Mouse (Mus musculus) urinary bladder, postnatal 14 days (tissue): ENCODE data around the gene Kmt2e.

ENCODE experiments used
- DNase-seq: peaks from one replicate; pipeline ENCODE4 v3.0.0; 2021; ENCODE audit warnings: low spot score

Kmt2e gene

GRCm38 (mm10) chr5:23410040-23410717 is 24.1 kb upstream of the Kmt2e start:
- no peak for DNase-seq

- DNase-seq, result no peak
Observed at GRCm38 (mm10) chr5:23410718-23411101, 23.5 kb upstream of the Kmt2e start.

GRCm38 (mm10) chr5:23411640-23412039 is 22.6 kb upstream of the Kmt2e start:
- no peak for DNase-seq

GRCm38 (mm10) chr5:23412247-23412948 is 21.8 kb upstream of the Kmt2e start:
- no peak for DNase-seq

GRCm38 (mm10) chr5:23413058-23413457 is 21.2 kb upstream of the Kmt2e start:
- DNase-seq, result no peak

GRCm38 (mm10) chr5:23413575-23414470 is 20.4 kb upstream of the Kmt2e start:
- peak; percentile 41 for DNase-seq

- no peak for DNase-seq
Observed at GRCm38 (mm10) chr5:23414490-23415126, 19.6 kb upstream of the Kmt2e start.

- DNase-seq, result no peak
Observed at GRCm38 (mm10) chr5:23415571-23416285, 18.5 kb upstream of the Kmt2e start.

- no peak for DNase-seq
Observed at GRCm38 (mm10) chr5:23416286-23416643, 18.0 kb upstream of the Kmt2e start.

- no peak for DNase-seq
Observed at GRCm38 (mm10) chr5:23417716-23418115, 16.5 kb upstream of the Kmt2e start.

GRCm38 (mm10) chr5:23418147-23418781 is 16.0 kb upstream of the Kmt2e start:
- DNase-seq, result peak; percentile 87

- DNase-seq, result no peak
Observed at GRCm38 (mm10) chr5:23418797-23419595, 15.2 kb upstream of the Kmt2e start.

GRCm38 (mm10) chr5:23419616-23420170 is 14.5 kb upstream of the Kmt2e start:
- no peak for DNase-seq

- DNase-seq, result no peak
Observed at GRCm38 (mm10) chr5:23420410-23420809, 13.8 kb upstream of the Kmt2e start.

GRCm38 (mm10) chr5:23421440-23421839 is 12.8 kb upstream of the Kmt2e start:
- no peak for DNase-seq

- DNase-seq, result no peak
Observed at GRCm38 (mm10) chr5:23423036-23423435, 11.2 kb upstream of the Kmt2e start.

- DNase-seq, result no peak
Observed at GRCm38 (mm10) chr5:23427501-23427900, 6.7 kb upstream of the Kmt2e start.

- DNase-seq, result no peak
Observed at GRCm38 (mm10) chr5:23431070-23431864, 3.0 kb upstream of the Kmt2e start.
